Mouse (Mus musculus) heart, adult 2 months (tissue): ENCODE results near the gene Rpl32.

Source experiments
- CTCF ChIP-seq: fragments of 200-600 bp; IDR thresholded peaks from 2 replicates; pipeline ENCODE4 v1.8.1; 2022; ENCODE audit warnings: antibody characterized with exemption, mild to moderate bottlenecking, moderate library complexity
- EP300 ChIP-seq: fragments of 200-500 bp; IDR thresholded peaks from 2 replicates; pipeline ENCODE4 v1.6.1; 2011; ENCODE audit warnings: low read depth, low read length, control low read depth; ENCODE audit not compliant: insufficient read depth
- POLR2A ChIP-seq: fragments of 200-500 bp; IDR thresholded peaks from 2 replicates; pipeline ENCODE4 v1.6.1; 2011; ENCODE audit warnings: mild to moderate bottlenecking, low read depth, low read length, control low read depth; ENCODE audit not compliant: insufficient read depth

GRCm38 (mm10) chr6:115853985-115854384, 45.4 kb upstream of the Rpl32 start:
- TF ChIP-seq POLR2A, result no peak
- TF ChIP-seq CTCF, result no peak
- no peak for TF ChIP-seq EP300
